Mouse (Mus musculus) ES-E14 (cell line): ENCODE results near the gene Ldlr.

ENCODE experiments used
- CHD2 ChIP-seq: IDR thresholded peaks from 2 replicates; pipeline ENCODE4 v1.6.1; 2014; ENCODE audit warnings: mild to moderate bottlenecking, low read depth, low read length, inconsistent platforms
- MAFK ChIP-seq: IDR thresholded peaks from 2 replicates; pipeline ENCODE4 v1.6.1; 2014; ENCODE audit warnings: mild to moderate bottlenecking, low read depth, low read length, inconsistent platforms; ENCODE audit not compliant: insufficient read depth

DNA sequence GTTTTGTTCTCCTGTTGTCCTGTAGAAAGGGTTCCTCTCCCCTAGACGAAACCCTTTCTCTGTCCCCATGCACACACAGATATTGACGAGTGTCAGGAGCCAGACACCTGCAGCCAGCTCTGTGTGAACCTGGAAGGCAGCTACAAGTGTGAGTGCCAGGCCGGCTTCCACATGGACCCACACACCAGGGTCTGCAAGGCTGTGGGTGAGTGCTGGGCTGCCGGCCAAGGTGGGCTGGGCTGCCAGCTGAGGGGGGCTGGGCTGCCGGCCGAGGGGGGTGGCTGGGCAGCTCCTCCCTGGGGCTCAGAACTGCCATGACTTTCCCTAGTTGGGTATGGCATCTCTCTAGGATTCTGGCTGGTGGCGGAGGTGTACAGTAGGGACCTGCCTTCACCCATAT, 15.5 kb downstream of the Ldlr start:
- TF ChIP-seq MAFK, result no peak
- TF ChIP-seq CHD2, result no peak
